Mouse (Mus musculus) neural tube, embryonic 15.5 days (tissue): ENCODE data around the gene Rerg. TPM values are rescaled to one million over a fixed set of nuclear protein-coding genes. Genes with fewer than 3 reads are reported as not detected.

Experiments used
- ATAC-seq: fragments of 200-750 bp; cut with Nextera tagmentation; 2 replicates; pipeline ENCODE4 v1.8.0; 2017; ENCODE audit warnings: mild to moderate bottlenecking, moderate TSS enrichment, moderate library complexity; ENCODE audit not compliant: low FRiP score
- H3K27ac ChIP-seq: fragments of 300-500 bp; sonication (generic); replicated peaks from 2 replicates; pipeline ENCODE4 v1.5.1; 2015; ENCODE audit warnings: mild to moderate bottlenecking, inconsistent platforms
- H3K27me3 ChIP-seq: fragments of 300-500 bp; sonication (generic); replicated peaks from 2 replicates; pipeline ENCODE4 v1.6.1; 2015; ENCODE audit warnings: inconsistent platforms
- H3K36me3 ChIP-seq: fragments of 300-500 bp; sonication (generic); 2 replicates; pipeline ENCODE4 v1.6.1; 2015; ENCODE audit warnings: inconsistent platforms
- H3K4me1 ChIP-seq: fragments of 300-500 bp; sonication (generic); 2 replicates; pipeline ENCODE4 v1.6.1; 2015; ENCODE audit warnings: inconsistent platforms
- H3K4me2 ChIP-seq: fragments of 300-500 bp; sonication (generic); 2 replicates; pipeline ENCODE4 v1.6.1; 2015; ENCODE audit warnings: inconsistent platforms, mild to moderate bottlenecking, moderate library complexity
- H3K4me3 ChIP-seq: fragments of 300-500 bp; sonication (generic); replicated peaks from 2 replicates; pipeline ENCODE4 v1.5.1; 2015; ENCODE audit warnings: mild to moderate bottlenecking, inconsistent platforms
- H3K9ac ChIP-seq: fragments of 300-500 bp; sonication (generic); replicated peaks from 2 replicates; pipeline ENCODE4 v1.6.1; 2015; ENCODE audit warnings: mild to moderate bottlenecking, inconsistent platforms
- H3K9me3 ChIP-seq: fragments of 300-500 bp; sonication (generic); replicated peaks from 2 replicates; pipeline ENCODE4 v1.6.1; 2016; ENCODE audit warnings: inconsistent platforms
- WGBS: fragments of 180-500 bp; shearing (Covaris S2); methylation state at CpG from one replicate; pipeline ENCODE4 v1.1.7; 2015; ENCODE audit warnings: mixed read lengths; 5-methylcytosine and 5-hydroxymethylcytosine counted together
- polyA plus RNA-seq: library from polyadenylated mRNA; unstranded; fragments of >200 nt; fragmentation: Nextera tagmentation; extraction: Ambion mirVana; gene quantifications from 2 replicates; pipeline ENCODE4 v1.2.1, GENCODE M21; 2015

The Rerg gene
- polyA plus RNA-seq = 10.6 and 11.1 TPM in 2 replicates

DNA sequence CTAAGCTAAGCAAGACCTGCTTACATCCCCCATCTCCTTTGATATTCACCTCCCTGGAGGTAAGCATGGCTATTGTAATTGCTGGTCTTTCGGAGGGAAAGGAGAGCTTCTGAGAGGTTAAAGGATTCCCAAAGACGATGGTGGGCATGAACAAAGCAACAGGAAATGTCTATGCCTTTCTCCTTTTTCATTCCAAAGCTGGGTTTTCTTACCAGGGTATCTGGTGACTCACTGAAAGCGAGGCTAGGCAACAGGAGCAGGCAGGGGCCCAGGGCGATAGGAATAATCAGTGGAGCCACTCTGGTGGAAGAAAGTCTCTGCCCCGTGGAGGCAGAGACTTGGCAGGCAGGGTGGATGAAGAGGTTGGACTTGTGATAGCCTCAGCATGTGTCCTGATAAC is at the start of gene Rerg:
Gene Rerg, minus strand, starts transcription at position 272 of the 400 bp plus-strand sequence.
- H3K9me3 ChIP-seq = no peaks in the 10 kb centered on the region
- H3K27ac ChIP-seq = no peak within 1 kb of the TSS
- H3K36me3 ChIP-seq = no peaks in the 10 kb centered on the region
- peak within 1 kb of the TSS; percentile 90 for H3K4me2 ChIP-seq
- peaks cover 9% of the 10 kb centered on the region for H3K27me3 ChIP-seq
- peak within 1 kb of the TSS; percentile 57 for H3K9ac ChIP-seq
- H3K4me3 ChIP-seq = peak within 1 kb of the TSS; percentile 52
- no peak for ATAC-seq
- H3K4me1 ChIP-seq = peaks cover 11% of the 10 kb centered on the region
- 16% methylated on average over 5 of the region's 5 CpGs for WGBS

DNA sequence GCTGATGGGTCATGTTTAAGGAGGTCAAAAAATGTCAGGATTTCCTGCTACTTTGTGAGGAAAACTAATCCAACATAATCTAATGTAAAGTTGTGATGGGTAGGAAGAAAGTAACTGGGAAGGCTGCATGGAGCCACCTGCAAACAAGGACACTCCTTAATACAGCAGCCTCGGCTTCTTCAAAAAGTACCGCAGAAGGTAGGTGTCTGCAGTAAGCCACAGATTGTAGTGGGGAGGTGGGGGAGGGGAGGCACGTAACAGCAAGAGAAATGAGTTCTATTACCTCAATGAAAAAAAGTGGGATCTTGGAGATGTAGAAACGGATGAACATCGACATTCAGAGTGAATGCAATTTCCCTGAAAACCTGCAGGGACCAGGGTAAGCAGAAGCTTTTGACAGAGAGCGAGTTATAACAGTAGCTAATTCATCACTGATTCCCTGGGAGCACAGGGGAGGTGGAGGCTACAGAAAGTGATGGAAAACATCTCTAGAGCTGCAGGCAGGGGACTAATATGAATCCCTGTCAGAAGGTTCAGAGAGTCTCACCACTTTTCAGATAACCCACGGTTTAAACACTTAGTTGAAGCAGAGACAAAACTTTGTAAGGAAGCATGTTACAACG is 47.7 kb upstream of the Rerg start:
- Histone ChIP-seq H3K27me3 (no peaks in the 10 kb centered on the region), H3K9ac (no peak overlapping the region), H3K4me1 (no peaks in the 10 kb centered on the region), H3K9me3 (no peaks in the 10 kb centered on the region), H3K27ac (no peak overlapping the region), H3K4me2 (no peak overlapping the region), H3K36me3 (no peaks in the 10 kb centered on the region), H3K4me3 (no peak overlapping the region)
- 76% methylated on average over 8 of the region's 8 CpGs for WGBS
- ATAC-seq = no peak

DNA sequence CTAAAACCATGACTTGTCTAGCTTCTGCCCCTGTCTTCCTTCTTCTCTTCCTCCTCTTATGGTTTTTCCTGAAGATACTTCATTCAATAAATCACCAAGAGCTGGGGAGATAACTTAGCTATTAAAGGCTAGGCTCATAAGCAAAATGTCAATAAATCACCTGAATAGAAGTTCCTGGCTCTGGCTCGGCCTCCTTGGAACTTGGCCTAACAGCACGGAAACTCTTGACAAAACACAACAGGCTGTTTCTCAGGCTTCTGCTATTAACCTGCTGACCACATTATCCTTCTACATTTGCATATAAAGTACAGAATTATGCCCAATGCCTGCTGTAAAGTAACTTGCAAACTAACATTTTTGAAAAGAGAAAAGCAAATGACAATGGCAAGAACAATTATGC is 41.1 kb upstream of the Rerg start:
- no peak overlapping the region for H3K9ac ChIP-seq
- WGBS = 49% methylated on average over 2 of the region's 2 CpGs
- H3K4me2 ChIP-seq = no peak overlapping the region
- no peak overlapping the region for H3K4me3 ChIP-seq
- H3K27me3 ChIP-seq = no peaks in the 10 kb centered on the region
- no peak for ATAC-seq
- no peaks in the 10 kb centered on the region for H3K9me3 ChIP-seq
- H3K36me3 ChIP-seq = no peaks in the 10 kb centered on the region
- H3K4me1 ChIP-seq = no peaks in the 10 kb centered on the region
- H3K27ac ChIP-seq = no peak overlapping the region

DNA sequence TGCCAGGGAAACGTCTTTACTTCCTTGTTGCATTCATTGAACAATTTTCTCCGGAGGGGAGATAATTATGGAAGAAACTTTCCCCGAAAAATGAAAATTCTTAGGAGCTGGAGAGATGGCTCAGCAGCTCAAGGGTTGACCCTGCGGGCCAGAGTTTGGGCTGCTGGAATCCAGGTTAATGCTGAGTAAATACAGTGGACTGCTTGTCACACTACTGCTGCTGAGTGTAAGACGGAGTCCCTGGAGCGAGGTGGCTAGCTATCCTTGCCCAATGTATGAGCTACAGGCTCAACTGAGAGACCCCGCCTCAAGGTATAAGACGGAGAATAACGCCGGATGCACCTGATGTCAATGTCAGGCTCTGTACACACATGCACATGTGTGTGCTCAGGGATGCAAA is 40.7 kb upstream of the Rerg start:
- no peak overlapping the region for H3K4me2 ChIP-seq
- H3K36me3 ChIP-seq = no peaks in the 10 kb centered on the region
- H3K27ac ChIP-seq = no peak overlapping the region
- H3K9me3 ChIP-seq = no peaks in the 10 kb centered on the region
- no peaks in the 10 kb centered on the region for H3K4me1 ChIP-seq
- no peak overlapping the region for H3K4me3 ChIP-seq
- ATAC-seq = no peak
- no peaks in the 10 kb centered on the region for H3K27me3 ChIP-seq
- no peak overlapping the region for H3K9ac ChIP-seq
- 94% methylated on average over 10 of the region's 10 CpGs for WGBS

DNA sequence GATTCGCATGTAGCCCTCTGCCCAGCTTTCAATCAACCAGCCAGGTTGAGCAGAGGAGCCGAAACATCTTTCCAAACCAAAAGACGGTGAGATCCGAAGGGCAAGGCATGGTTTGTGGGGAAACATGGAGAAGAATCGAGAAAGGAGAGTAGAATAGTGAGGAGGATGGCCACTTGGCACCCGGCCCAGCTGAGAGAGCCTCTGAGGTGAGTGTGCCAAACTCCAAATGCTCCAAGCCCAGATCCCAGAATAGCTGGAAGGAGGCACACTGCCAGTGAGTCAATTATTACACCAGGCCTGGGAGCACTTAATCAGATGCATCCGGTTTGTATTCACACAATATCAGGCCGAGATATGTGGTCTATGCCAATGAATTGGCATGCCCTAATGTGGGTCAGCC is 39.7 kb upstream of the Rerg start:
- no peaks in the 10 kb centered on the region for H3K9me3 ChIP-seq
- WGBS = 70% methylated on average over 8 of the region's 8 CpGs
- H3K27me3 ChIP-seq = no peaks in the 10 kb centered on the region
- H3K9ac ChIP-seq = no peak overlapping the region
- no peak overlapping the region for H3K4me2 ChIP-seq
- H3K4me1 ChIP-seq = no peaks in the 10 kb centered on the region
- H3K36me3 ChIP-seq = no peaks in the 10 kb centered on the region
- no peak overlapping the region for H3K27ac ChIP-seq
- no peak overlapping the region for H3K4me3 ChIP-seq
- peak; percentile 53; the same call in 1 of the 2 replicates for ATAC-seq

DNA sequence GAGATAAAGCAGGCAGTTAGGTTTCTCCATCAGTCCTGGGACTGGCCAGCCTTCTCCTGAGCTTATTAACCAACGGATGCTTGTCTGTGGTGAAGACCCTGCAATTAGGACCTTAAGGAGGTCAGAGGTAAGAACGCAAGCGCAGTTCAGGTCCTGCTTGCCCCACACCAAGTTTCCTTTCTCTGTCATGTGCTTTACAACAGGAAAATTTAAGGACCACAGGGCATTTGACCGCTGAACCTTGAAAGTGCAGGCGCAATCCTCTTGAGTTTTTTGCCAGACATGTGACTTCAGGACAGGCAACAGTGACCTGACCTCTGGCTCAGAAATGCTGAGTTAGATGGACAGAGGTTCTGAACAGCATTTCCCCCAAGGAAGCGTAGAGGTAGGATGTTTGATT is 36.8 kb upstream of the Rerg start:
- Histone ChIP-seq H3K4me2 (no peak overlapping the region), H3K4me1 (no peaks in the 10 kb centered on the region), H3K9ac (no peak overlapping the region), H3K27me3 (no peaks in the 10 kb centered on the region), H3K36me3 (no peaks in the 10 kb centered on the region), H3K27ac (no peak overlapping the region), H3K4me3 (no peak overlapping the region), H3K9me3 (no peaks in the 10 kb centered on the region)
- no peak for ATAC-seq
- WGBS = 92% methylated on average over 6 of the region's 6 CpGs

DNA sequence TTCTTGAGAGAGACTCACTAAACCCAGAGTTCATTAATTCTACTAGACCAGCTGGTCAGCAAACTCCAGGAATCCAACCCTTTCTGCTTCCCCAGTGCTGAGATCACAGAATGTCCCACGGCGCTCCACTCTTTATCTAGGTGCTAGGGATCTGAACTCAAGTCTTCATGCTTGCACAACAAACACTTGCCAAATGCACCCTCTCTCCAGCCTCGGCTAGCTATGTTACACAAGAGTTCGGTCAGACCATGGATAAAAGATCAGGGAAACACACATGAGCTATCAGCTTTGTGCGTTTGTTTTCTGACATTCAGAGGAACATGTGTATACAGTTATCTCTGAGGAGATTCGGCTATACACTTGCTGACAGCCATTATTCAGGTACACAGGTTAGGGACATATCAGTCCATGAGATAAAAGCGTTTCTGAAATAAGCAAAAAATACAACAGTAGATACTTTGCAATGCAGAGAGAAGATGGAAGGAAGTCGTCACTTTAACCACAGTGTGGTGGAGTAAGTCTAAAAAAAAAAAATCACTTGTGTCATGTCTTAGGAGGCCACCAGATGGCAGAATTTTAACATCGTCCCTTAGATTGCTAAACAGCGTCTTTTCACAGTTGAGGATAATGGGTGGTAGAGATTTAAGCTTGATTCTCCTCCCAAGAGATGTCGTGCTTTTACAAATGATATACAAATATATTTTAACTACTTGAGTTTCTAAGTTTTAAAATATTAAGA is 35.5 kb upstream of the Rerg start:
- Histone ChIP-seq H3K27me3 (no peaks in the 10 kb centered on the region), H3K27ac (no peak overlapping the region), H3K4me3 (no peak overlapping the region), H3K4me1 (no peaks in the 10 kb centered on the region), H3K9ac (no peak overlapping the region), H3K36me3 (no peaks in the 10 kb centered on the region), H3K9me3 (no peaks in the 10 kb centered on the region), H3K4me2 (no peak overlapping the region)
- no peak for ATAC-seq
- 60% methylated on average over 11 of the region's 11 CpGs for WGBS

DNA sequence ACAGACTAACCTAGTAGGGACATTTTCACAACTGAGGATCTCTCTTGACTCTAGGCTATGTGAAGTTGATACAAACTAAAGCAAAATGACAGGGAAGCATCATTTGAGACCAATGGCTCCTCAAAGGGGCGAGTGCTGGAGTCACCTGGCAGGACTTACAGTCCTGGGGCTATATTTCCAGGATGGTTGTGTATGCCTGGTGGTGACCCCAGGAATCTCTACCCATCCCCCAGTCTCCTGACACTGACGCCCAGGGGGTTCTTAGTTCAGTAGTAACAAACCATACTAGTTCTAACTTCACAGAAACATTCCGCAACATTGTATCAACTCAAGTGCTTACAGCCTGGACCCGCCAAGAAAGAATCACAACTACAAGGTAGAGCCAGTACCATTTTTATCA is 32.4 kb upstream of the Rerg start:
- no peaks in the 10 kb centered on the region for H3K9me3 ChIP-seq
- H3K36me3 ChIP-seq = no peaks in the 10 kb centered on the region
- 93% methylated on average over 4 of the region's 4 CpGs for WGBS
- H3K4me3 ChIP-seq = no peak overlapping the region
- no peak overlapping the region for H3K4me2 ChIP-seq
- no peak overlapping the region for H3K9ac ChIP-seq
- H3K27me3 ChIP-seq = no peaks in the 10 kb centered on the region
- ATAC-seq = no peak
- no peaks in the 10 kb centered on the region for H3K4me1 ChIP-seq
- H3K27ac ChIP-seq = no peak overlapping the region

DNA sequence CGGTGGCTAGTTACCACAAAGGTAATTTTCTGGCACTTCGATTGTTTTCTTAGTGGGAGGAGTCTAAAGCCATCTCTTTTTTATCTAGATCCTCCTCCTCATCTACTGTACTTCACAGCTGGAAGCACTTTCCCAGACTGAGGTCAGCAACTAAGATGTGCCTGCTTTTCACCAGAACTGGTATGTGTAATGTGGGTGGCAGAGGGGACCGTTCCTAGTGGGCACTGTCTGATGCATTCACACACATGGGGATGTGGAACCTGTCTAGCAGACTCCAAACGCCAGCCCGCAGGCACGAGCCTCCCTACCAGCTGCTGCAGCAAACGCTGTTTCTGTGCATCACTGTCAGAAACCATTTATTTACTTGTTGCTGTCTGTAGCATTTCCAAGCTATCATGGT is 31.3 kb upstream of the Rerg start:
- no peak overlapping the region for H3K9ac ChIP-seq
- H3K27ac ChIP-seq = no peak overlapping the region
- H3K4me3 ChIP-seq = no peak overlapping the region
- no peak overlapping the region for H3K4me2 ChIP-seq
- WGBS = 70% methylated on average over 7 of the region's 7 CpGs
- H3K4me1 ChIP-seq = no peaks in the 10 kb centered on the region
- H3K9me3 ChIP-seq = no peaks in the 10 kb centered on the region
- no peaks in the 10 kb centered on the region for H3K36me3 ChIP-seq
- no peaks in the 10 kb centered on the region for H3K27me3 ChIP-seq
- ATAC-seq = no peak

DNA sequence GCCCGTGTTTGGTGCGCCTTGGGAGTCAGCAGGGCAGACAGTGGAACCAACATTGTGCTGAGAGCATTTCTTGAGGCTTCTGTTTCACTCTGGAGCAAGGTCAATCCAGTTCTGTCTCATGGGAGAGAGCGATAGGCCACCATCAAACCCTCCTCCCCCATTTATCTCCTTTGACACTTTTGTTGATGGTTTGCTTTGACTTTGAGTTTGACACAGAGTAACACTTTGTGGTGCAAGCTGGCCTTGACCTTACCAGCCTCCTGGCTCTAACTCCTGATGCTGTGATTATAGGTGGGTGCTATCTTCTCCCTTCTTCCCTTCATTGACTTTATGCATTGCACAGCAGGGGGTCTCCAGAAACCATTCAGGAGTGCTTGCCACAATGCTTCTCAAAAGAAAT is 30.9 kb upstream of the Rerg start:
- Histone ChIP-seq H3K9ac (no peak overlapping the region), H3K27ac (no peak overlapping the region), H3K4me2 (no peak overlapping the region), H3K4me3 (no peak overlapping the region), H3K36me3 (no peaks in the 10 kb centered on the region), H3K27me3 (no peaks in the 10 kb centered on the region), H3K9me3 (no peaks in the 10 kb centered on the region), H3K4me1 (no peaks in the 10 kb centered on the region)
- WGBS = 86% methylated on average over 3 of the region's 3 CpGs
- no peak for ATAC-seq

DNA sequence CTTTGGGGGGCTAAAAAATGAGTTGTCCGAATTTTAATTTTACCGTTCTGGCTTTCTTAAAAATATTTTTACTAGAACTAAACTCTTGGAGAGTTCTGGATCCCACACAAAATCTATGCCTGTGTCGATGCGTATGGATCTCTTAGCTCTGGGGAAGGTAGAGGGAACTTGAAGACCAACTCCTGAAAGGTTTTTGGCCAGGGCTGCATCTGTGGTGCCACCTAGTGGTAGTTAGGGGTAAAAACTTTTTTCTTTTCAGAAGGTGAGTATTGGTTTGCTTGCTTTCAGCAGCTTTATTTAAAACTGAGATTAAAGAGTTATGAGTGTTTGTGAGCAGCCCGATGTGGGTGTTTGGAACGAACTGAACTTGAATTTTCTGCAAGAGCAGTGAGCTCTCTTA is 21.8 kb upstream of the Rerg start:
- no peak overlapping the region for H3K9ac ChIP-seq
- H3K4me1 ChIP-seq = peaks cover 9% of the 10 kb centered on the region
- 25% methylated on average over 6 of the region's 6 CpGs for WGBS
- no peak for ATAC-seq
- H3K27ac ChIP-seq = no peak overlapping the region
- no peak overlapping the region for H3K4me3 ChIP-seq
- H3K36me3 ChIP-seq = no peaks in the 10 kb centered on the region
- no peaks in the 10 kb centered on the region for H3K9me3 ChIP-seq
- no peaks in the 10 kb centered on the region for H3K27me3 ChIP-seq
- H3K4me2 ChIP-seq = no peak overlapping the region

DNA sequence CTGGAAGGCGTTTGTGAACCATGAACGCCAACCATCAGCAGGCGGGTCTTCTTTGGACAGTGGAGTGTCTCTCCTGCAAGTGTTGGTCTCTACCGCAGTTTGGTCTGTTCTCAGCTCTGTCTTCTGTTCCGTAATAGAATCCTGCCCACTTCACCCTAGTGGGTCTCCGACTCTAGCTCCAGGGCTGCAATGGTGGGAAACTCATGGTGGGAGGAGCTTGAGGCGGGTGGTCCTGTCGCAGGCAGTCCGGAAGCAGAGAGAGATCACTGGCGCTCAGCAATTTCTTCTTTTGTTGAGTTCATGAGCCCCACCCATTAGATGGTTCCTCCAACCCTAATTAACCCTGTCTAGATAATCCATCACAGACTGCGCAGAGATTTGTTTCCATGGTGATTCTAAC is 20.7 kb upstream of the Rerg start:
- 87% methylated on average over 11 of the region's 11 CpGs for WGBS
- no peaks in the 10 kb centered on the region for H3K36me3 ChIP-seq
- H3K9ac ChIP-seq = no peak overlapping the region
- ATAC-seq = no peak
- no peak overlapping the region for H3K27ac ChIP-seq
- no peaks in the 10 kb centered on the region for H3K27me3 ChIP-seq
- H3K4me1 ChIP-seq = peaks cover 9% of the 10 kb centered on the region
- no peak overlapping the region for H3K4me3 ChIP-seq
- H3K4me2 ChIP-seq = no peak overlapping the region
- H3K9me3 ChIP-seq = no peaks in the 10 kb centered on the region
